Mouse (Mus musculus) colon, adult 2 months (tissue): ENCODE data around the gene Alox12b. TPM values are rescaled to one million over a fixed set of nuclear protein-coding genes. Genes with fewer than 3 reads are reported as not detected.

Experiments used
- polyA plus RNA-seq: library from polyadenylated mRNA; depleted of rRNA; stranded (reverse); fragments of >200 nt; gene quantifications from 2 replicates; pipeline ENCODE4 v1.2.3, GENCODE M21; 2012; rRNA removed

Alox12b gene
- polyA plus RNA-seq = 0.07 TPM in 1 of 2 replicates, not detected in the other

GRCm38 (mm10) chr11:69156800-69157199 is at the start of gene Alox12b:
Gene Alox12b, plus strand, starts transcription at chr11:69156989.

GRCm38 (mm10) chr11:69120221-69121000 is 36.4 kb upstream of the Alox12b start, which contains the start of gene Hes7:
Gene Hes7, plus strand, starts transcription at chr11:69120404.

GRCm38 (mm10) chr11:69122336-69122951 is 34.3 kb upstream of the Alox12b start, which contains the start of gene 9130213A22Rik:
Gene 9130213A22Rik, minus strand, starts transcription at chr11:69122589.

GRCm38 (mm10) chr11:69125852-69125918 is 31.1 kb upstream of the Alox12b start, which contains the start of gene Aloxe3:
Gene Aloxe3, plus strand, starts transcription at chr11:69125896.

GRCm38 (mm10) chr11:69197743-69198142 is 41.0 kb downstream of the Alox12b start, which contains the start of gene Alox8:
Gene Alox8, minus strand, starts transcription at chr11:69197843.

Other genes with a start within 250 kb of the Alox12b start
- gene Odf4, start 229.9 kb upstream of the Alox12b start, polyA plus RNA-seq = not detected in 2 replicates
- 14.3 and 24.5 TPM in 2 replicates for gene Arhgef15, start 199.5 kb upstream of the Alox12b start, polyA plus RNA-seq
- 81.4 and 94.7 TPM in 2 replicates for gene Slc25a35, start 188.9 kb upstream of the Alox12b start, polyA plus RNA-seq
- 48.9 and 61.1 TPM in 2 replicates for gene Rangrf, start 181.8 kb upstream of the Alox12b start, polyA plus RNA-seq
- gene Pfas, start 148.5 kb upstream of the Alox12b start, polyA plus RNA-seq = 12.3 and 13.5 TPM in 2 replicates
- gene Ctc1, start 141.1 kb upstream of the Alox12b start, polyA plus RNA-seq = 30.8 and 33.6 TPM in 2 replicates
- gene Aurkb, start 111.3 kb upstream of the Alox12b start, polyA plus RNA-seq = 44.7 and 44.9 TPM in 2 replicates
- gene Borcs6, start 97.3 kb upstream of the Alox12b start, polyA plus RNA-seq = 34.7 and 36.8 TPM in 2 replicates
- 33.1 and 44.6 TPM in 2 replicates for gene Tmem107, start 86.2 kb upstream of the Alox12b start, polyA plus RNA-seq
- gene Vamp2, start 68.5 kb upstream of the Alox12b start, polyA plus RNA-seq = 93.8 and 112 TPM in 2 replicates
- 16.4 and 21.2 TPM in 2 replicates for gene Per1, start 61.8 kb upstream of the Alox12b start, polyA plus RNA-seq
- gene Hes7, start 36.6 kb upstream of the Alox12b start, polyA plus RNA-seq = 0.70 and 1.1 TPM in 2 replicates
- 0.60 and 0.64 TPM in 2 replicates for gene 9130213A22Rik, start 34.4 kb upstream of the Alox12b start, polyA plus RNA-seq
- gene Aloxe3, start 31.1 kb upstream of the Alox12b start, polyA plus RNA-seq = 0.15 and 0.42 TPM in 2 replicates
- 0.05 TPM in 1 of 2 replicates, not detected in the other for gene Alox8, start 40.9 kb downstream of the Alox12b start, polyA plus RNA-seq
- not detected in 2 replicates for gene Gucy2e, start 80.0 kb downstream of the Alox12b start, polyA plus RNA-seq
- 8.3 and 8.5 TPM in 2 replicates for gene Cntrob, start 166.8 kb downstream of the Alox12b start, polyA plus RNA-seq
- gene Trappc1, start 167.0 kb downstream of the Alox12b start, polyA plus RNA-seq = 27.2 and 27.3 TPM in 2 replicates
- gene Kcnab3, start 169.3 kb downstream of the Alox12b start, polyA plus RNA-seq = 1.3 TPM in 2 replicates
- gene Rnf227, start 183.5 kb downstream of the Alox12b start, polyA plus RNA-seq = 1.2 and 1.4 TPM in 2 replicates
- 101 and 103 TPM in 2 replicates for gene Chd3, start 212.4 kb downstream of the Alox12b start, polyA plus RNA-seq
- 150 and 174 TPM in 2 replicates for gene Naa38, start 238.5 kb downstream of the Alox12b start, polyA plus RNA-seq
- 10.1 and 11.7 TPM in 2 replicates for gene Cyb5d1, start 238.6 kb downstream of the Alox12b start, polyA plus RNA-seq
- gene Tmem88, start 241.2 kb downstream of the Alox12b start, polyA plus RNA-seq = 12.4 and 25.4 TPM in 2 replicates